Mouse (Mus musculus): ENCODE results near the gene Thop1. TPM values are rescaled to one million over a fixed set of nuclear protein-coding genes. Genes with fewer than 3 reads are reported as not detected.

Thop1 gene
- total and polyA plus RNA-seq, 3 experiments, result 75.7 to 126 (median 113) TPM

- H3K36me3 ChIP-seq (ENCODE audit: control insufficient read depth in 1 of 2, insufficient read depth in 2 of 2, low read length in 2 of 2), result peaks cover 0 to 4% of the 10 kb centered on the region in 2 experiments; a peak in 1 of 4 replicates
- H3K4me1 ChIP-seq (ENCODE audit: control insufficient read depth in 1 of 2, insufficient read depth in 2 of 2, low read length in 2 of 2), result peaks cover 0 to 9% of the 10 kb centered on the region in 2 experiments; a peak in 3 of 4 replicates
- H3K79me2 ChIP-seq (ENCODE audit: control insufficient read depth, insufficient read depth, low read length, poor library complexity), result peaks cover 31% of the 10 kb centered on the region
- no peaks in the 10 kb centered on the region for H3K9me3 ChIP-seq (replicated peaks; ENCODE audit: insufficient read depth, low read length)
- no peak overlapping the region for H3K9ac ChIP-seq (ENCODE audit: control insufficient read depth, low read depth, low read length, poor library complexity, severe bottlenecking)
- no peak for DNase-seq (ENCODE audit: low read depth, low spot score)
- no peak overlapping the region for H3K27ac ChIP-seq (ENCODE audit: control insufficient read depth, low read depth, low read length)
- no peak overlapping the region for H3K4me3 ChIP-seq (ENCODE audit: control insufficient read depth in 1 of 2, insufficient read depth in 1 of 2, low read depth in 2 of 2, low read length in 2 of 2)
- TF ChIP-seq HCFC1 (IDR thresholded peaks at IDR 0.05; ENCODE audit: low read depth, low read length), result no peak
- TF ChIP-seq RCOR1 (IDR thresholded peaks at IDR 0.05; ENCODE audit: low read depth, low read length), result no peak
- TF ChIP-seq SIN3A (IDR thresholded peaks at IDR 0.05; ENCODE audit: low read length), result no peak
- TF ChIP-seq ZKSCAN1 (IDR thresholded peaks at IDR 0.05; ENCODE audit: low read depth, low read length), result no peak
- TF ChIP-seq ZNF384 (IDR thresholded peaks at IDR 0.05; ENCODE audit: low read depth, low read length), result no peak
- no peak for TF ChIP-seq KAT2A (conservative IDR thresholded peaks at IDR 0.05; ENCODE audit: low read depth, low read length)
- TF ChIP-seq GABPA (IDR thresholded peaks at IDR 0.05; ENCODE audit: low read depth, low read length), result no peak
- TF ChIP-seq UBTF (IDR thresholded peaks at IDR 0.05; ENCODE audit: borderline replicate concordance, insufficient read depth, low read depth, low read length), result no peak
- no peak for TF ChIP-seq NELFE (IDR thresholded peaks at IDR 0.05; ENCODE audit: low read depth, low read length)
- TF ChIP-seq MAFK (IDR thresholded peaks at IDR 0.05; ENCODE audit: borderline replicate concordance, low read depth, low read length), result no peak
- TF ChIP-seq ETS1 (IDR thresholded peaks at IDR 0.05; ENCODE audit: low read depth, low read length), result no peak
- H3K27me3 ChIP-seq (ENCODE audit: control insufficient read depth in 1 of 2, insufficient read depth in 2 of 2, low read length in 2 of 2), result peaks cover 0 to 2% of the 10 kb centered on the region in 2 experiments; a peak in 2 of 4 replicates
Observed at GRCm38 (mm10) chr10:81068706-81069105, 1.1 kb upstream of the Thop1 start.

- H3K4me3 ChIP-seq (ENCODE audit: control insufficient read depth in 1 of 2, insufficient read depth in 1 of 2, low read depth in 2 of 2, low read length in 2 of 2), result no peak overlapping the region
- no peaks in the 10 kb centered on the region for H3K27me3 ChIP-seq (ENCODE audit: control insufficient read depth in 1 of 2, insufficient read depth in 2 of 2, low read length in 2 of 2)
- H3K9ac ChIP-seq (ENCODE audit: control insufficient read depth, low read depth, low read length, poor library complexity, severe bottlenecking), result no peak overlapping the region
- H3K27ac ChIP-seq (ENCODE audit: control insufficient read depth, low read depth, low read length), result no peak overlapping the region
- peaks cover 0 to 4% of the 10 kb centered on the region in 2 experiments; a peak in 1 of 4 replicates for H3K36me3 ChIP-seq (ENCODE audit: control insufficient read depth in 1 of 2, insufficient read depth in 2 of 2, low read length in 2 of 2)
- H3K4me1 ChIP-seq (ENCODE audit: control insufficient read depth in 1 of 2, insufficient read depth in 2 of 2, low read length in 2 of 2), result peaks cover 0 to 9% of the 10 kb centered on the region in 2 experiments; a peak in 3 of 4 replicates
- H3K9me3 ChIP-seq (replicated peaks; ENCODE audit: insufficient read depth, low read length), result no peaks in the 10 kb centered on the region
- no peak for DNase-seq (ENCODE audit: low read depth, low spot score)
- no peak for TF ChIP-seq GABPA (IDR thresholded peaks at IDR 0.05; ENCODE audit: low read depth, low read length)
- TF ChIP-seq POLR2A (IDR thresholded peaks at IDR 0.05; ENCODE audit: control insufficient read depth in 1 of 2, insufficient read depth in 1 of 2, low read depth in 1 of 2, low read length in 2 of 2, poor library complexity in 1 of 2), result no peak
- no peak for TF ChIP-seq MEF2A (IDR thresholded peaks at IDR 0.05; ENCODE audit: extremely low read depth, insufficient replicate concordance, low read depth, low read length, poor library complexity, severe bottlenecking)
- no peak for TF ChIP-seq MAX (IDR thresholded peaks at IDR 0.05; ENCODE audit: low read length)
- no peak for TF ChIP-seq TCF12 (IDR thresholded peaks at IDR 0.05; ENCODE audit: low read depth, low read length)
- no peak for TF ChIP-seq E2F4 (IDR thresholded peaks at IDR 0.05; ENCODE audit: borderline replicate concordance, low read depth, low read length)
- TF ChIP-seq EP300 (IDR thresholded peaks at IDR 0.05; ENCODE audit: low read depth in 1 of 2, low read length in 2 of 2), result no peak
- no peak for TF ChIP-seq SMC3 (IDR thresholded peaks at IDR 0.05; ENCODE audit: low read depth, low read length)
- no peak for TF ChIP-seq KAT2A (conservative IDR thresholded peaks at IDR 0.05; ENCODE audit: low read depth, low read length)
- no peak for TF ChIP-seq USF1 (IDR thresholded peaks at IDR 0.05; ENCODE audit: low read depth, low read length)
- no peak for TF ChIP-seq MYB (IDR thresholded peaks at IDR 0.05; ENCODE audit: low read depth, low read length)
- no peak for TF ChIP-seq CTCF (IDR thresholded peaks at IDR 0.05 in 2 of 3, conservative IDR thresholded peaks at IDR 0.05 in 1 of 3; ENCODE audit: control insufficient read depth in 1 of 3, insufficient read depth in 1 of 3, low read depth in 2 of 3, low read length in 3 of 3, poor library complexity in 1 of 3, severe bottlenecking in 1 of 3)
- no peak for TF ChIP-seq ETS1 (IDR thresholded peaks at IDR 0.05; ENCODE audit: low read depth, low read length)
- no peak for TF ChIP-seq POLR2AphosphoS5 (IDR thresholded peaks at IDR 0.05; ENCODE audit: borderline replicate concordance, low read depth, low read length)
- no peak for TF ChIP-seq USF2 (IDR thresholded peaks at IDR 0.05; ENCODE audit: borderline replicate concordance in 1 of 2, insufficient read depth in 1 of 2, low read depth in 1 of 2, low read length in 2 of 2)
- TF ChIP-seq NRF1 (IDR thresholded peaks at IDR 0.05; ENCODE audit: insufficient read depth, low read depth, low read length, poor library complexity, severe bottlenecking), result no peak
- TF ChIP-seq RAD21 (IDR thresholded peaks at IDR 0.05; ENCODE audit: low read depth, low read length), result no peak
- TF ChIP-seq ELF1 (IDR thresholded peaks at IDR 0.05; ENCODE audit: low read depth, low read length), result no peak
- no peak for TF ChIP-seq RCOR1 (IDR thresholded peaks at IDR 0.05; ENCODE audit: low read depth, low read length)
- TF ChIP-seq MAZ (IDR thresholded peaks at IDR 0.05; ENCODE audit: low read depth, low read length), result no peak
- H3K79me2 ChIP-seq (ENCODE audit: control insufficient read depth, insufficient read depth, low read length, poor library complexity), result peaks cover 31% of the 10 kb centered on the region
Observed at GRCm38 (mm10) chr10:81072290-81072689, 2.5 kb downstream of the Thop1 start.
